Mouse (Mus musculus): ENCODE data around the gene Fam13c. TPM values are rescaled to one million over a fixed set of nuclear protein-coding genes. Genes with fewer than 3 reads are reported as not detected.
"Not testable (repeated sequence)": the region's sequence is repeated elsewhere in the genome, so short reads cannot be mapped to it uniquely, and the experiment has no call there.

Gene Fam13c
- total and polyA plus RNA-seq, 3 experiments = 0.16 TPM; not detected in 2

DNA sequence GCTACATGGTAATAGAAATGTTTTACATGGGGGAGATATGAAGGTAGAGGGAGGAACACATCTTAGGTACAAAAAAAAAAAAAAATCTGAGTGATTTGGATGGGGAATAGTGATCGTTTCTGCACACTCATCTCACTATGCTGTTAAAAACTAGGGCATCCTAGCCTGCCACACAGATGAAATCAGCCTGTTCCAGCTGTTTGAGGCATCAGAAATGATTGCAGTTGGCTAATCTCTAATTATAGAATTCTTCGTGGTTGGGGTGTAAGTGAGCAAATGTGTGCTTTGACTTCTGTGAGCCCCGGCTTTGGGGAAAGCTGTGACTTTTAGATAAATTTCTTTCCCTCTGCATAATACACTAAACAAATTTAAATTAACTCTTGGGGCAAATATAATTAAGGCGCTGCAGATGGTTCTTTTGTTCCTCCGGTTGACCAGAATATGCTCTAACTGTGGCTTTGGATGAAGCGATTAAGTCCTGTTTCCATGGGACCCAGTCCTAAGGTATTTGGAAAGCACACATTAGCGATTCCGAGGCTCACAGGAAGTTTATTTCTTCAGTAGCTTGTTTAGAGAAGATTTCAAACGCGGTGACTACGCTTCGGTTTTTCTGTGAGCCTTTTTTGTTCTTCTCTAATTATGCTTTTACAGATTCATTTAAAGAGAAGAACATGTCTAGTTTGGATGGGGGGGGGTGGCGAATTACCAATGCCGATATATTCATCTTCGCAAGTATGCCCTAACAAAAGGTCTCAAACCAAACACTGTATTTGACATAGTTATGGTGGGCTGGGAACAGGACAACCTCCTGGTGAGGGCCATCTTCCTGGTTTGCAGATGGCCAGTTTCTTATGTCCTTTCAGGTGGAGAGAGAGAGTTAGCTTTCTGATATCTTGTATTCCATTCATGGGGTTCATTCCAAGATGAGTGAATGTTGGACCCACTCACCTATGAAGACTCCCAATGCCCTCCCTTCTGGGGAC is 20.7 kb upstream of the Fam13c start:
- H3K4me1 ChIP-seq (ENCODE audit: insufficient read depth, low read depth, low read length) = no peaks in the 10 kb centered on the region
- H3K4me3 ChIP-seq (ENCODE audit: low read depth, low read length) = no peak overlapping the region
- no peaks in the 10 kb centered on the region for H3K27me3 ChIP-seq (ENCODE audit: insufficient read depth, low read length)
- DNase-seq (ENCODE audit: low spot score) = no peak
- TF ChIP-seq CTCF (IDR thresholded peaks at IDR 0.05; ENCODE audit: low read depth, low read length) (no peak), GATA2 (IDR thresholded peaks at IDR 0.05; ENCODE audit: borderline replicate concordance, low read depth, low read length) (no peak), POLR2AphosphoS5 (IDR thresholded peaks at IDR 0.05; ENCODE audit: insufficient replicate concordance, low read depth, low read length) (no peak), TAL1 (conservative IDR thresholded peaks at IDR 0.05; ENCODE audit: low read depth, low read length) (no peak), GATA1 (IDR thresholded peaks at IDR 0.05; ENCODE audit: borderline replicate concordance, low read length) (no peak)
- no peak for ATAC-seq (ENCODE audit: extremely low read depth, insufficient number of reproducible peaks, low FRiP score, poor library complexity, severe bottlenecking)
- H3K36me3 ChIP-seq (replicated peaks) = no peaks in the 10 kb centered on the region
- peaks cover 36% of the 10 kb centered on the region for H3K9me3 ChIP-seq (replicated peaks)

DNA sequence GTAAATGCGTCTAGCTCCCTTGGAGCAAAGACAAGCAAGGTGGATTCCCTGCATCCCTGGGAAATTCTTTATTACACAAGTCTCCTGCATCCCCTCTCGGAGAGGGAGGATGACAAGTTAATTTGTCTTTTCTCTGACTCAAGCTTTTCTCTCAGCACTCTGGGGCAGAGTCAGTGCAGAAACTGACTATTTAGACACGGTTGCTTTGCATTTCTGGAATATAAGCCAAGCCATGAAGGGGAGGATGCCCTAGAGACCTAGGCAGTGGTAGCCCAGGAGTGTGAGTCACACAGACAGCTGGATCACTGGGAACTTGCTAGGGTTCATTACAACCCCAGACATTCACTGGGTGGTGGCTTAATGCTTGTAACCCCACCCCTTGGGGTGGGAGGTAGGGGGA is 13.9 kb upstream of the Fam13c start:
- ATAC-seq (ENCODE audit: extremely low read depth, insufficient number of reproducible peaks, low FRiP score, poor library complexity, severe bottlenecking) (no peak), DNase-seq (ENCODE audit: low spot score) (no peak)
- Histone ChIP-seq H3K27me3 (ENCODE audit: insufficient read depth, low read length) (no peaks in the 10 kb centered on the region), H3K9me3 (replicated peaks) (peaks cover 49% of the 10 kb centered on the region), H3K4me1 (ENCODE audit: insufficient read depth, low read depth, low read length) (no peaks in the 10 kb centered on the region), H3K36me3 (replicated peaks) (no peaks in the 10 kb centered on the region), H3K4me3 (ENCODE audit: low read depth, low read length) (no peak overlapping the region)
- TF ChIP-seq TAL1 (conservative IDR thresholded peaks at IDR 0.05; ENCODE audit: low read depth, low read length) = no peak
- no peak for TF ChIP-seq POLR2AphosphoS5 (IDR thresholded peaks at IDR 0.05; ENCODE audit: insufficient replicate concordance, low read depth, low read length)
- no peak for TF ChIP-seq CTCF (IDR thresholded peaks at IDR 0.05; ENCODE audit: low read depth, low read length)

DNA sequence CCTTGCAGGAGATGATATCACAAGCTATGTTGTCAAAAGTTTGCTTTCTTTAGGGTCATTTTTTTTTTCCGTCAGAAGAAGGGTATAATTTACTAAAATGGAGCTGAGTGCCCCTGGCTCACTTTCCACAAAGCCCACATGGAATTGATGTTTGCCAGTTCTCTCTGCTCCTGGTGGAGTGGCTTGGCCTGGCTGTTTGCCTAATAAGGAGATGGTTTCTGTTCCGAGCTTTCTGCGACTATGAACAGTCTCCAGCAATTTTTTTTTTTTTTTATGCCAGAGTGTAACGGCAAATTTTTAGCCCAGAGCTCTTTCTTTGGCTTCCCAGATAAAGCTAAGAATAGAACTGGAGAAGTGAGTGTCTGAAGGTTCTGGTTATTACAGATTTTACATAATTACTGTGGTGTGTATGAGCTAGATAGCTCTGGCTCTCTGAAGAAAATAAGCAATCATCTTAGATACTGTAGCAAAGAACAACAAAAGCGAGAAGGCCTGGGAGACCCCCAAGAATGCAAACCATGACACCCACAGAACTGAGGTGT is 12.1 kb upstream of the Fam13c start:
- Histone ChIP-seq H3K36me3 (replicated peaks) (no peaks in the 10 kb centered on the region), H3K27me3 (ENCODE audit: insufficient read depth, low read length) (no peaks in the 10 kb centered on the region), H3K4me3 (ENCODE audit: low read depth, low read length) (no peak overlapping the region), H3K9me3 (replicated peaks) (peaks cover 54% of the 10 kb centered on the region), H3K4me1 (ENCODE audit: insufficient read depth, low read depth, low read length) (no peaks in the 10 kb centered on the region)
- DNase-seq (ENCODE audit: low spot score) (no peak), ATAC-seq (ENCODE audit: extremely low read depth, insufficient number of reproducible peaks, low FRiP score, poor library complexity, severe bottlenecking) (no peak)
- no peak for TF ChIP-seq GATA1 (IDR thresholded peaks at IDR 0.05; ENCODE audit: borderline replicate concordance, low read length)

DNA sequence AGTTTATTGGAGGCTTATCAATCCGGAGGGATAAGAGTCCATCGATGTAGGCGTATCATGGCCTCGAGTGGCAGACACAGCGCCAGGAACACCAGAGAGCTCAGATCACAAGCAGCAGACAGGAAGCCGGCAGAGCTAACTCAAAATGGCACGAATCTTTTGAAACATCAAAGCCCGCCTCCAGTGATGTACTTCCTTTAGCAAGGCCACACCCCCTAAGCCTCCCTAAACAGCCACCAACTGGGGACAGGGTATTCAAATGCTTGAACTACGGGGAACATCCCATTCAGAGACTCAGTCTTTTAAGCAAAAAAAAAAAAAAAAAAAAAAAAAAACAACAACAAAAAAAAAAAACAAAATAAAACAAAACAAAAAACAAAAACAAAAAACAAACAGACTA is 10.9 kb upstream of the Fam13c start:
- no peak for TF ChIP-seq TAL1 (conservative IDR thresholded peaks at IDR 0.05; ENCODE audit: low read depth, low read length)
- no peak for TF ChIP-seq CTCF (IDR thresholded peaks at IDR 0.05; ENCODE audit: low read depth, low read length)
- TF ChIP-seq GATA2 (IDR thresholded peaks at IDR 0.05; ENCODE audit: borderline replicate concordance, low read depth, low read length) = no peak
- no peak for TF ChIP-seq GATA1 (IDR thresholded peaks at IDR 0.05; ENCODE audit: borderline replicate concordance, low read length)
- no peak for TF ChIP-seq POLR2AphosphoS5 (IDR thresholded peaks at IDR 0.05; ENCODE audit: insufficient replicate concordance, low read depth, low read length)
- peaks cover 59% of the 10 kb centered on the region for H3K9me3 ChIP-seq (replicated peaks)

DNA sequence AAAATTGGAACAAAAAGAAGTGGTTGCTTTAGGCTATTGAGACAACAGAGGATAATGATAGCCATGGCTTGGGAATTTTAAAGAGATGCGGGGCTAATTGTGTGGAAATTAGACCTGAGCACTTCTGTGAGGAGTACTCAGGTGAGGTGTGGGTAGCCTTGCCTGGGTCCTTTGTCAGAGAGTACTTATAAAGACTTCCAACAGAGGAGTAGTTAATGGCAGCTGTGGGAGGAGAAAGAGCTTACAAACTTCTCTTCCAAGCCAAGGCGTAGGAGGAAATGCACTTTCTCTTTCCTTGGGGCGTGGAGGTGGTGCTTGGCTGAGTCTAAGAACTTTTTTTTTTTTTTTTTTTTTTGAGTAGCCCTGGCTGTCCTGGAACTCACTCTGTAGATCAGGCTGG is 6.9 kb upstream of the Fam13c start:
- Histone ChIP-seq H3K27me3 (ENCODE audit: insufficient read depth, low read length) (no peaks in the 10 kb centered on the region), H3K4me3 (ENCODE audit: low read depth, low read length) (no peak overlapping the region), H3K36me3 (replicated peaks) (no peaks in the 10 kb centered on the region), H3K9me3 (replicated peaks) (peaks cover 57% of the 10 kb centered on the region), H3K4me1 (ENCODE audit: insufficient read depth, low read depth, low read length) (no peaks in the 10 kb centered on the region)
- ATAC-seq (ENCODE audit: extremely low read depth, insufficient number of reproducible peaks, low FRiP score, poor library complexity, severe bottlenecking) = no peak
- no peak for DNase-seq (ENCODE audit: low spot score)
- TF ChIP-seq CTCF (IDR thresholded peaks at IDR 0.05; ENCODE audit: low read depth, low read length) (no peak), TAL1 (conservative IDR thresholded peaks at IDR 0.05; ENCODE audit: low read depth, low read length) (no peak), GATA2 (IDR thresholded peaks at IDR 0.05; ENCODE audit: borderline replicate concordance, low read depth, low read length) (no peak), GATA1 (IDR thresholded peaks at IDR 0.05; ENCODE audit: borderline replicate concordance, low read length) (no peak), POLR2AphosphoS5 (IDR thresholded peaks at IDR 0.05; ENCODE audit: insufficient replicate concordance, low read depth, low read length) (no peak)

More for the DNA sequence above, 10.9 kb upstream of the Fam13c start:
- Histone ChIP-seq H3K4me3 (ENCODE audit: low read depth, low read length) (no peak overlapping the region), H3K36me3 (replicated peaks) (no peaks in the 10 kb centered on the region), H3K4me1 (ENCODE audit: insufficient read depth, low read depth, low read length) (no peaks in the 10 kb centered on the region), H3K27me3 (ENCODE audit: insufficient read depth, low read length) (no peaks in the 10 kb centered on the region)
- no peak for ATAC-seq (ENCODE audit: extremely low read depth, insufficient number of reproducible peaks, low FRiP score, poor library complexity, severe bottlenecking)
- no peak for DNase-seq (ENCODE audit: low spot score)

DNA sequence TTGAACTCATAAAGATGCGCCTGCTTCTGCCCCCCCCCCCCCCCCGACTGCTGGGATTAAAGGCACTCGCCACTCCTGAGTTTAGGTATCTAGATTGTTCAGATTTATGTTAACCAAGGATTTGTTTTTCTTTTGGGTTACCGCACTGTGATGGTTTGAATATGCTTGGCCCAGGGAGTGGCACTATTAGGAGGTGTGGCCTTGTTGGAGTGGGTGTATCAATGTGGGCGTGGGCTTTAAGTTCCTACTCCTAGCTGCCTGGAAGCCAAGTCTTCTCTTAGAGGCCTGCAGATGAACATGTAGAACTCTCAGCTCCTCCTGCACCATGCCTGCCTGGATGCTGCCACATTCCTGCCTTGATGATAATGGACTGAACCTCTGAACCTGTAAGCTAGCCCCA is 6.5 kb upstream of the Fam13c start:
- not testable (repeated sequence) for H3K36me3 ChIP-seq (replicated peaks); ATAC-seq (ENCODE audit: extremely low read depth, insufficient number of reproducible peaks, low FRiP score, poor library complexity, severe bottlenecking); H3K27me3 ChIP-seq (ENCODE audit: insufficient read depth, low read length); H3K4me1 ChIP-seq (ENCODE audit: insufficient read depth, low read depth, low read length); H3K4me3 ChIP-seq (ENCODE audit: low read depth, low read length); DNase-seq (ENCODE audit: low spot score)
- H3K9me3 ChIP-seq (replicated peaks) = peaks cover 54% of the 10 kb centered on the region

Data from G1E (cell line).